Mouse (Mus musculus) G1E (cell line): ENCODE measurements around the gene Creb3l1. TPM values are rescaled to one million over a fixed set of nuclear protein-coding genes. Genes with fewer than 3 reads are reported as not detected.

ENCODE experiments used
- ATAC-seq: 2 replicates; pipeline ENCODE4 v1.8.0; 2016; ENCODE audit warnings: mild to moderate bottlenecking; ENCODE audit not compliant: insufficient number of reproducible peaks, poor library complexity, low FRiP score, severe bottlenecking; ENCODE audit errors: extremely low read depth
- DNase-seq: peaks from one replicate; pipeline ENCODE4 v3.0.0; 2012; ENCODE audit warnings: low spot score
- H3K27me3 ChIP-seq: 2 replicates; pipeline ENCODE4 v1.6.1; 2012; ENCODE audit warnings: mild to moderate bottlenecking, low read length, inconsistent platforms; ENCODE audit not compliant: insufficient read depth
- H3K36me3 ChIP-seq: replicated peaks from 2 replicates; pipeline ENCODE3; 2012; ENCODE audit warnings: mild to moderate bottlenecking, inconsistent platforms
- H3K4me1 ChIP-seq: 2 replicates; pipeline ENCODE4 v1.6.1; 2012; ENCODE audit warnings: low read depth, low read length, inconsistent platforms, mixed read lengths; ENCODE audit not compliant: insufficient read depth
- H3K4me3 ChIP-seq: 2 replicates; pipeline ENCODE4 v1.5.1; 2012; ENCODE audit warnings: low read depth, mild to moderate bottlenecking, inconsistent platforms, low read length, moderate library complexity, mixed read lengths
- H3K9me3 ChIP-seq: replicated peaks from 2 replicates; pipeline ENCODE4 v1.6.1; 2012; ENCODE audit warnings: inconsistent platforms
- CTCF ChIP-seq: IDR thresholded peaks from 2 replicates; pipeline ENCODE4 v1.5.1; 2012; ENCODE audit warnings: low read depth, low read length, inconsistent platforms, mixed read lengths
- GATA1 ChIP-seq: IDR thresholded peaks from 2 replicates; pipeline ENCODE4 v1.6.1; 2012; ENCODE audit warnings: borderline replicate concordance, low read length, inconsistent platforms, mixed read lengths
- GATA2 ChIP-seq: IDR thresholded peaks from 2 replicates; pipeline ENCODE4 v1.6.1; 2012; ENCODE audit warnings: low read depth, low read length, inconsistent platforms, borderline replicate concordance
- POLR2AphosphoS5 ChIP-seq: IDR thresholded peaks from 2 replicates; pipeline ENCODE4 v1.6.1; 2012; ENCODE audit warnings: low read depth, low read length, inconsistent platforms; ENCODE audit not compliant: insufficient replicate concordance
- TAL1 ChIP-seq: conservative IDR thresholded peaks from 2 replicates; pipeline ENCODE4 v1.6.1; 2012; ENCODE audit warnings: low read depth, low read length, inconsistent platforms, mixed read lengths
- polyA plus RNA-seq: library from polyadenylated mRNA; stranded (reverse); fragments of >175 nt; gene quantifications from 2 replicates; pipeline ENCODE4 v1.2.3, GENCODE M21; 2012
- total RNA-seq, 2 experiments: library from RNA; stranded (forward) in 1 of 2; stranded (reverse) in 1 of 2; fragments of 200-1000 nt in 1 of 2; fragments of >200 nt in 1 of 2; fragmentation: Nextera tagmentation in 1 of 2; gene quantifications; 2 replicates each; pipeline ENCODE4 v1.2.3; 2014 to 2017

Creb3l1 gene
- total and polyA plus RNA-seq, 3 experiments, result 1.4 to 2.5 (median 1.4) TPM

- no peaks in the 10 kb centered on the region for H3K36me3 ChIP-seq
- TF ChIP-seq CTCF (no peak), TAL1 (no peak), POLR2AphosphoS5 (no peak), GATA2 (no peak), GATA1 (no peak)
- H3K27me3 ChIP-seq, result peaks cover 16% of the 10 kb centered on the region
- no peak for ATAC-seq
- H3K4me3 ChIP-seq, result no peak overlapping the region
- 0 out of 2 replicates have a peak, but pooled peaks cover under 1% of the 10 kb centered on the region for H3K4me1 ChIP-seq
- no peaks in the 10 kb centered on the region for H3K9me3 ChIP-seq
- DNase-seq, result no peak
Observed at GRCm38 (mm10) chr2:92029387-92030133, 5.3 kb upstream of the Creb3l1 start.

DNA sequence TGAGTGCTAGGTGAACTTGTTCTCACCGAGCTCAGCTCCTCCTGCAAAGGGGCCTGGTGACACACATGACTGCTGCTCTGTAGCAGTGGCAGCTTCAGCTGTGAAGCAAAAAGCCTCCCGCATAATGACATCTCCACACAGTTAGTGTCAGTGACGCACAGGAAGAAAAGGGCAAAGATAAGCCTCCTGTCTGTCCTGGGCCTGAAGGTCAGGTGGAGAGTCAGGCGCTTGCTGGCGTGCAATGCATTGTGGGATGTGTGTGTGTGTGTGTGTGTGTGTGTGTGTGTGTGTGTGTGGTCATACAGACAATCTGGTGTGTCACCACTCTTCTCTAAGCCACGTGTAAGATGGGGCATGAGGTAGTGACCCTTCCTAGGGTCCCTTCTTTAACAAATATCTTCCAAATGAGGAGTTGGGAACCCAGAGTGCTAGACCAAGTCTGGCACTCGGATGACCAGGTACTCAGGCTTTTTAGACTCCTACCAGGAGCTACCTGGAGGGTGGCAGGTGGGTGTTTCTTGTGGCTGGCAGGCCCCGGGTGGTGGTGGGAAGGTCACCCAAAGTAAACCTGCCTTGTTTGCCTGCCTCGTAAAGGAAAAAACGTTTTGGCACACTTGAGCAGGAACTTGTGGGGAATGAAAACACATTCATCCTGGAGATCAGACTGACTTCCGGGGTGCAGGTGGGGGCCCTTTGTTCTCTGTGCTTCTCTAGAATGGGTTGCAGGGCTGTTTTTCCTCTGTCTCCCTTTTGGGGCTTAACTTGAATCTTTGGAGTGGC is 3.7 kb upstream of the Creb3l1 start:
- Histone ChIP-seq H3K4me1 (peaks cover 5% of the 10 kb centered on the region; the same call in 1 of the 2 replicates), H3K4me3 (no peak overlapping the region), H3K36me3 (no peaks in the 10 kb centered on the region), H3K27me3 (peaks cover 30% of the 10 kb centered on the region), H3K9me3 (no peaks in the 10 kb centered on the region)
- DNase-seq (no peak), ATAC-seq (peak; percentile 69)
- no peak for TF ChIP-seq GATA2
- TF ChIP-seq TAL1, result no peak
- no peak for TF ChIP-seq GATA1
- TF ChIP-seq CTCF, result no peak
- TF ChIP-seq POLR2AphosphoS5, result no peak

DNA sequence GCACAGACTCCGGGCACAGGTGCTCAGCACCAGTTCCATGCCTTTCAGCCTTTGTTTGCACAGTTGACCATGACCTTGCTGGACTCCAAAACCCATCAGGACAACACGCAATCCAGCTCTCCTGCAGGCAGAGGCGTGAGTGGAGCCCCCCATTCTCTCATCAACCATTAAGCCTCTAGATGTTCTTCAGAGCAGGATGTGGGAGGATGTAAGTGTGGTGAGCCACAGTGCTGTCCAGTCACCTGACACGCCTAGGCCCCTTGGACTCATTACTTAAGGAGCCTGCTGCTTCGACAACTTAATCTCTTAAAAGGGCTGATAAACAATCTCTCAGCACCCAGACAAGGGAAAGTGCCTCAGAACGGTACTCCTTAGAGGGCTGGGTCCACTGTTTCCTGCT is 1.7 kb upstream of the Creb3l1 start:
- TF ChIP-seq CTCF (no peak), TAL1 (no peak), POLR2AphosphoS5 (no peak), GATA1 (no peak), GATA2 (no peak)
- Histone ChIP-seq H3K4me1 (peaks cover 5% of the 10 kb centered on the region; the same call in 1 of the 2 replicates), H3K4me3 (no peak overlapping the region), H3K36me3 (no peaks in the 10 kb centered on the region), H3K9me3 (no peaks in the 10 kb centered on the region), H3K27me3 (peaks cover 38% of the 10 kb centered on the region)
- no peak for DNase-seq
- ATAC-seq, result 0 out of 2 replicates have a peak, but pooled peaks have one; percentile 19

DNA sequence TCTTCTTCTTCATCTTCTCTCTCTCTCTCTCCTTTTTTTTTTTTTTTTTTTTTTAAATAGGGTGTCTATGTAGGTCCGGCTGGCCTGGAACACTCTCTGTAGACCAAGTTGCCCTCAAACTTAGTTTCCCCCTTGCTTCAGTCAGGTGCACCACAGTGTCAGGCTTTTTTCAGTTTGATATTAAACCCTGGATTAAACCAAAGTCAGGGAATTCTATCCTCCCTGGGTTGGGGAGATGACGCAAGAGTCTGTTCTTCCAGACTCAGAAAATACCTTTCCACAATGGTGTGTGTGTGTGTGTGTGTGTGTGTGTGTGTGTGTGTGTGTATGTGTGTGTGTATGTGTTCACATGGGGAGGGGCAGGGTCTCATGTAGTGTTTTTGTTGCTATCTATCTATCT is 900 bp upstream of the Creb3l1 start:
- DNase-seq (no peak), ATAC-seq (no peak)
- H3K4me1 ChIP-seq, result peaks cover 5% of the 10 kb centered on the region; the same call in 1 of the 2 replicates
- H3K36me3 ChIP-seq, result no peaks in the 10 kb centered on the region
- H3K4me3 ChIP-seq, result no peak overlapping the region
- H3K9me3 ChIP-seq, result no peaks in the 10 kb centered on the region
- no peak for TF ChIP-seq TAL1
- peaks cover 36% of the 10 kb centered on the region for H3K27me3 ChIP-seq

GRCm38 (mm10) chr2:92023362-92024273 is 684 bp downstream of the Creb3l1 start:
- Histone ChIP-seq H3K27me3 (peaks cover 42% of the 10 kb centered on the region), H3K4me1 (peaks cover 5% of the 10 kb centered on the region; the same call in 1 of the 2 replicates), H3K4me3 (peak overlapping the region; percentile 49; the same call in 1 of the 2 replicates), H3K36me3 (no peaks in the 10 kb centered on the region), H3K9me3 (no peaks in the 10 kb centered on the region)
- TF ChIP-seq POLR2AphosphoS5 (no peak), GATA2 (no peak), CTCF (no peak), TAL1 (no peak), GATA1 (no peak)
- DNase-seq (no peak), ATAC-seq (no peak)

GRCm38 (mm10) chr2:92020676-92021265 is 3.5 kb downstream of the Creb3l1 start:
- Histone ChIP-seq H3K4me1 (peaks cover 5% of the 10 kb centered on the region; the same call in 1 of the 2 replicates), H3K27me3 (peaks cover 40% of the 10 kb centered on the region), H3K9me3 (no peaks in the 10 kb centered on the region), H3K36me3 (no peaks in the 10 kb centered on the region), H3K4me3 (no peak overlapping the region)
- no peak for DNase-seq
- TF ChIP-seq TAL1 (no peak), GATA1 (no peak), CTCF (no peak), GATA2 (no peak), POLR2AphosphoS5 (no peak)
- no peak for ATAC-seq
